Mouse (Mus musculus): ENCODE measurements around the gene Gga2. TPM values are rescaled to one million over a fixed set of nuclear protein-coding genes. Genes with fewer than 3 reads are reported as not detected.

The Gga2 gene
- total and polyA plus RNA-seq, 3 experiments, result 198 to 315 (median 299) TPM

DNA sequence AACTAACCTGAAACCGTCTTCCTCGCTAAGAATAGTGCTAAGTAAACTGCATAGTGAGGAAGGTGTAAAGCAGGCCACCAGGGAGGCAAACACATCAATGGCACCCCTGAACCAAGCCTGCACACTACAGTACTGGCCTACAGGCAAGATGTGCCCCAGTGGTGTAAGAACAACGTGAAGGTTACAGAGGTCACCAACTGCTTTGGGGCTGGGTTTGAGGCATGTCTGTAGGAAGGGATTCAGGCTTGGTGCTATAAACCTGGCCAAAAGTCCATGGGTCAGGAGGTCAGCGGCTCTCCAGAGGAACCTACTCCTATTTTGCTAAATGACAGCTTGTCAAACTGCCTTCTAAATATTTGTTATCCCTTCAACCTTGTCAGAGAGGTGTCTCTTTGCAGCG lies 35.6 kb upstream of the Gga2 start:
- H3K4me1 ChIP-seq (ENCODE audit: insufficient read depth, low read depth, low read length), result no peaks in the 10 kb centered on the region
- peaks cover 77% of the 10 kb centered on the region for H3K36me3 ChIP-seq (replicated peaks)
- TF ChIP-seq TAL1 (conservative IDR thresholded peaks at IDR 0.05; ENCODE audit: low read depth, low read length) (no peak), POLR2AphosphoS5 (IDR thresholded peaks at IDR 0.05; ENCODE audit: insufficient replicate concordance, low read depth, low read length) (no peak), GATA2 (IDR thresholded peaks at IDR 0.05; ENCODE audit: borderline replicate concordance, low read depth, low read length) (no peak), GATA1 (IDR thresholded peaks at IDR 0.05; ENCODE audit: borderline replicate concordance, low read length) (no peak), CTCF (IDR thresholded peaks at IDR 0.05; ENCODE audit: low read depth, low read length) (no peak)
- no peaks in the 10 kb centered on the region for H3K9me3 ChIP-seq (replicated peaks)
- ATAC-seq (ENCODE audit: extremely low read depth, insufficient number of reproducible peaks, low FRiP score, poor library complexity, severe bottlenecking), result no peak
- no peaks in the 10 kb centered on the region for H3K27me3 ChIP-seq (ENCODE audit: insufficient read depth, low read length)
- no peak overlapping the region for H3K4me3 ChIP-seq (ENCODE audit: low read depth, low read length)
- DNase-seq (ENCODE audit: low spot score), result no peak

GRCm38 (mm10) chr7:122050834-122051233 lies 29.8 kb upstream of the Gga2 start:
- TF ChIP-seq TAL1 (conservative IDR thresholded peaks at IDR 0.05; ENCODE audit: low read depth, low read length) (no peak), GATA2 (IDR thresholded peaks at IDR 0.05; ENCODE audit: borderline replicate concordance, low read depth, low read length) (no peak), GATA1 (IDR thresholded peaks at IDR 0.05; ENCODE audit: borderline replicate concordance, low read length) (no peak), CTCF (IDR thresholded peaks at IDR 0.05; ENCODE audit: low read depth, low read length) (no peak), POLR2AphosphoS5 (IDR thresholded peaks at IDR 0.05; ENCODE audit: insufficient replicate concordance, low read depth, low read length) (no peak)
- ATAC-seq (ENCODE audit: extremely low read depth, insufficient number of reproducible peaks, low FRiP score, poor library complexity, severe bottlenecking) (no peak), DNase-seq (ENCODE audit: low spot score) (no peak)
- no peaks in the 10 kb centered on the region for H3K27me3 ChIP-seq (ENCODE audit: insufficient read depth, low read length)
- no peak overlapping the region for H3K4me3 ChIP-seq (ENCODE audit: low read depth, low read length)
- H3K4me1 ChIP-seq (ENCODE audit: insufficient read depth, low read depth, low read length), result peaks cover 14% of the 10 kb centered on the region
- peaks cover 83% of the 10 kb centered on the region for H3K36me3 ChIP-seq (replicated peaks)
- no peaks in the 10 kb centered on the region for H3K9me3 ChIP-seq (replicated peaks)

GRCm38 (mm10) chr7:122048191-122048590 lies 27.2 kb upstream of the Gga2 start:
- Histone ChIP-seq H3K27me3 (ENCODE audit: insufficient read depth, low read length) (no peaks in the 10 kb centered on the region), H3K9me3 (replicated peaks) (no peaks in the 10 kb centered on the region), H3K4me1 (ENCODE audit: insufficient read depth, low read depth, low read length) (peaks cover 17% of the 10 kb centered on the region), H3K4me3 (ENCODE audit: low read depth, low read length) (no peak overlapping the region), H3K36me3 (replicated peaks) (peaks cover 78% of the 10 kb centered on the region)
- ATAC-seq (ENCODE audit: extremely low read depth, insufficient number of reproducible peaks, low FRiP score, poor library complexity, severe bottlenecking) (no peak), DNase-seq (ENCODE audit: low spot score) (no peak)
- no peak for TF ChIP-seq GATA2 (IDR thresholded peaks at IDR 0.05; ENCODE audit: borderline replicate concordance, low read depth, low read length)
- no peak for TF ChIP-seq CTCF (IDR thresholded peaks at IDR 0.05; ENCODE audit: low read depth, low read length)
- TF ChIP-seq GATA1 (IDR thresholded peaks at IDR 0.05; ENCODE audit: borderline replicate concordance, low read length), result no peak
- TF ChIP-seq TAL1 (conservative IDR thresholded peaks at IDR 0.05; ENCODE audit: low read depth, low read length), result no peak
- TF ChIP-seq POLR2AphosphoS5 (IDR thresholded peaks at IDR 0.05; ENCODE audit: insufficient replicate concordance, low read depth, low read length), result no peak

- peak; percentile 40; the same call in 1 of the 2 replicates for ATAC-seq (ENCODE audit: extremely low read depth, insufficient number of reproducible peaks, low FRiP score, poor library complexity, severe bottlenecking)
- DNase-seq (ENCODE audit: low spot score), result peak; percentile 40
- peaks cover 17% of the 10 kb centered on the region for H3K4me1 ChIP-seq (ENCODE audit: insufficient read depth, low read depth, low read length)
- H3K4me3 ChIP-seq (ENCODE audit: low read depth, low read length), result no peak overlapping the region
- H3K9me3 ChIP-seq (replicated peaks), result no peaks in the 10 kb centered on the region
- no peak for TF ChIP-seq POLR2AphosphoS5 (IDR thresholded peaks at IDR 0.05; ENCODE audit: insufficient replicate concordance, low read depth, low read length)
- no peak for TF ChIP-seq GATA1 (IDR thresholded peaks at IDR 0.05; ENCODE audit: borderline replicate concordance, low read length)
- no peak for TF ChIP-seq GATA2 (IDR thresholded peaks at IDR 0.05; ENCODE audit: borderline replicate concordance, low read depth, low read length)
- TF ChIP-seq TAL1 (conservative IDR thresholded peaks at IDR 0.05; ENCODE audit: low read depth, low read length), result no peak
- no peak for TF ChIP-seq CTCF (IDR thresholded peaks at IDR 0.05; ENCODE audit: low read depth, low read length)
- no peaks in the 10 kb centered on the region for H3K27me3 ChIP-seq (ENCODE audit: insufficient read depth, low read length)
- H3K36me3 ChIP-seq (replicated peaks), result peaks cover 86% of the 10 kb centered on the region
These were observed 25.8 kb upstream of the Gga2 start for GRCm38 (mm10) chr7:122046813-122047212.

DNA sequence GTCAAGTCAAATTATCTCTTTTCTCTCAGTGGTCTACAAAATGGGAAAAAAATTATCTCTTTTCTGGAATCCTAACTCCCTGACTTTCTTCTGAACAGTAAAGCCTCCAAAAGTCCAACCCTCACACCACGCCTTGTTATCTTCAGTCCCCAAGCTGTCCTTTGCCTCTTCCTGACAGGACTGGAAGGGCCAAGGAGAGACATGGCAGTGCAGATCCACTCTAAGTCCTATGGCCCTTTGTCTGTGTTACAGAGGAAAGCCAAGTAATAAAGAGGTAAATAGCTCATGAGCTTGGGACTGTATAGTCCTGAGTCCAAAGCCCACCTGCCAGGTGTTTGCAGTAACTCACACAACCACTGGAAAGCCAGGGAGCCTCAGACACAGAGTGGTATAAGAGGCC lies 24.7 kb upstream of the Gga2 start:
- no peak for DNase-seq (ENCODE audit: low spot score)
- ATAC-seq (ENCODE audit: extremely low read depth, insufficient number of reproducible peaks, low FRiP score, poor library complexity, severe bottlenecking), result no peak
- H3K4me1 ChIP-seq (ENCODE audit: insufficient read depth, low read depth, low read length), result peaks cover 17% of the 10 kb centered on the region
- no peaks in the 10 kb centered on the region for H3K9me3 ChIP-seq (replicated peaks)
- no peak overlapping the region for H3K4me3 ChIP-seq (ENCODE audit: low read depth, low read length)
- H3K27me3 ChIP-seq (ENCODE audit: insufficient read depth, low read length), result no peaks in the 10 kb centered on the region
- no peak for TF ChIP-seq POLR2AphosphoS5 (IDR thresholded peaks at IDR 0.05; ENCODE audit: insufficient replicate concordance, low read depth, low read length)
- no peak for TF ChIP-seq GATA2 (IDR thresholded peaks at IDR 0.05; ENCODE audit: borderline replicate concordance, low read depth, low read length)
- TF ChIP-seq GATA1 (IDR thresholded peaks at IDR 0.05; ENCODE audit: borderline replicate concordance, low read length), result no peak
- TF ChIP-seq TAL1 (conservative IDR thresholded peaks at IDR 0.05; ENCODE audit: low read depth, low read length), result no peak
- TF ChIP-seq CTCF (IDR thresholded peaks at IDR 0.05; ENCODE audit: low read depth, low read length), result no peak
- H3K36me3 ChIP-seq (replicated peaks), result peaks cover 89% of the 10 kb centered on the region

DNA sequence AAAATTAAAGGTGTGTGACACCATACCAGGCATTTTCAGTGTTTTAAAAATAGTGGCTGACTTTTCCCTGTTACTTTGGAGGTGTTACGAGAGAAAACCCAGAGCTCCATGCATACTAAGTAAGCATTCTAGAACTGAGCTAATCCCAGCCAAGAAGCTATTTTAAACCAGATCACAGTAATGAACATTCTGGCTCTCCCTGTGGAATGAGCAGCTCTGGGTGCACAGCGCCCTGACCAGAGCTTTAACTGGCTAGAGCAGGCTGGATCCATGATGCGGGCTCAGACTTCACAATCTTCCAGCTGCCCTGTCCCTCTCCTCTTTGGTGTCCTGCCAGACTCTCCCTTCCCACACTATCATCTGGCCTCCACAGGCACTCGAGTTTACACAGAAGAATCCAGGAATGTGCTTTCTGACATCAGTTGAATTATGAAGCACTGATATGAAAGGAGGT lies 24.2 kb upstream of the Gga2 start:
- H3K27me3 ChIP-seq (ENCODE audit: insufficient read depth, low read length), result no peaks in the 10 kb centered on the region
- no peak for TF ChIP-seq POLR2AphosphoS5 (IDR thresholded peaks at IDR 0.05; ENCODE audit: insufficient replicate concordance, low read depth, low read length)
- no peak for TF ChIP-seq GATA2 (IDR thresholded peaks at IDR 0.05; ENCODE audit: borderline replicate concordance, low read depth, low read length)
- TF ChIP-seq CTCF (IDR thresholded peaks at IDR 0.05; ENCODE audit: low read depth, low read length), result no peak
- TF ChIP-seq TAL1 (conservative IDR thresholded peaks at IDR 0.05; ENCODE audit: low read depth, low read length), result no peak
- TF ChIP-seq GATA1 (IDR thresholded peaks at IDR 0.05; ENCODE audit: borderline replicate concordance, low read length), result no peak
- DNase-seq (ENCODE audit: low spot score), result no peak
- H3K36me3 ChIP-seq (replicated peaks), result peaks cover 90% of the 10 kb centered on the region
- H3K4me3 ChIP-seq (ENCODE audit: low read depth, low read length), result no peak overlapping the region
- ATAC-seq (ENCODE audit: extremely low read depth, insufficient number of reproducible peaks, low FRiP score, poor library complexity, severe bottlenecking), result no peak
- H3K4me1 ChIP-seq (ENCODE audit: insufficient read depth, low read depth, low read length), result peaks cover 17% of the 10 kb centered on the region
- no peaks in the 10 kb centered on the region for H3K9me3 ChIP-seq (replicated peaks)
